Mouse (Mus musculus): Measurements from ENCODE around the gene Theg.

DNA sequence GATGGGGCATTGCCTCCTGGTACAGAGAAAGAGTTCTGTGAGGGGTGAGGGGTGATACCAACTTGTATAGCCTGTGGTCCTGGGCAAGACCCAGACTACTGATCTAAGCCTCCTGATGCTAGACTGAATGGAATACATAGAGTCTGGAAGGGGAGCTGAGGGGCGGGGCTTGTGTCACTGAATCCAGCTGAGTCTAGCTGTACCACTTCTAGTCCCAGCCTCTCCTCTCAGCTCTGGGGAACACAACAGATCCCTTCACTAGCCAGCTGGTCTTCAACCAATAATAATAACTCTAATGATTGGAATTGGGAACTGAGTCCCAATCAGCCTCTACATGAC is 27.1 kb upstream of the Theg start:
- TF ChIP-seq GATA1 (IDR thresholded peaks at IDR 0.05; ENCODE audit: low read length) (no peak), TAL1 (IDR thresholded peaks at IDR 0.05; ENCODE audit: low read length) (no peak)

All from erythroblast, embryonic 14.5 days (primary cell).